Mouse (Mus musculus) kidney, postnatal 0 days (tissue): ENCODE measurements at regions not wholly inside any gene's neighbourhood (a gene's known extent, or its start where the extent isn't known, plus 50 kb on each side); places are given as distances from the start of the nearest gene placed in this dataset.

ENCODE experiments used
- ATAC-seq: fragments of 200-750 bp; cut with Nextera tagmentation; replicated peaks from 2 replicates; pipeline ENCODE4 v1.8.0; 2017; ENCODE audit warnings: low read depth, moderate number of reproducible peaks, moderate TSS enrichment, moderate library complexity; ENCODE audit not compliant: low FRiP score
- DNase-seq: peaks from one replicate; pipeline ENCODE4 v3.0.0-alpha.2; 2016; ENCODE audit warnings: low spot score
- H3K27ac ChIP-seq: fragments of 300-500 bp; sonication (generic); 2 replicates; pipeline ENCODE4 v1.5.1; 2014; ENCODE audit warnings: mild to moderate bottlenecking
- H3K27me3 ChIP-seq: fragments of 300-500 bp; sonication (generic); 2 replicates; pipeline ENCODE4 v1.6.1; 2014; ENCODE audit warnings: low read length, mixed read lengths; ENCODE audit not compliant: insufficient read depth
- H3K36me3 ChIP-seq: fragments of 300-500 bp; sonication (generic); 2 replicates; pipeline ENCODE4 v1.6.1; 2014; ENCODE audit warnings: low read length, mixed read lengths; ENCODE audit not compliant: insufficient read depth
- H3K4me1 ChIP-seq: fragments of 300-500 bp; sonication (generic); replicated peaks from 2 replicates; pipeline ENCODE4 v1.6.1; 2014; ENCODE audit warnings: antibody characterized with exemption, low read length, mixed read lengths; ENCODE audit not compliant: insufficient read depth
- H3K4me2 ChIP-seq: fragments of 300-500 bp; sonication (generic); 2 replicates; pipeline ENCODE4 v1.6.1; 2014; ENCODE audit warnings: mild to moderate bottlenecking, low read length, moderate library complexity, mixed read lengths
- H3K4me3 ChIP-seq: fragments of 300-500 bp; sonication (generic); replicated peaks from 2 replicates; pipeline ENCODE4 v1.5.1; 2014; ENCODE audit warnings: low read depth, low read length
- H3K9ac ChIP-seq: fragments of 300-500 bp; sonication (generic); 2 replicates; pipeline ENCODE4 v1.6.1; 2014; ENCODE audit warnings: low read depth, low read length
- H3K9me3 ChIP-seq: fragments of 300-500 bp; sonication (generic); replicated peaks from 2 replicates; pipeline ENCODE4 v1.6.1; 2016; ENCODE audit warnings: low read length, inconsistent platforms, mixed read lengths
- CTCF ChIP-seq: IDR thresholded peaks from 2 replicates; pipeline ENCODE4 v1.5.1; 2016; ENCODE audit warnings: antibody characterized with exemption, low read depth, mild to moderate bottlenecking, moderate library complexity
- WGBS: fragments of 180-500 bp; shearing (Covaris S2); extraction: QIAGEN DNeasy Blood & Tissue Kit; methylation state at CpG from one replicate; pipeline ENCODE4 v1.1.7; 2014; 5-methylcytosine and 5-hydroxymethylcytosine counted together

DNA sequence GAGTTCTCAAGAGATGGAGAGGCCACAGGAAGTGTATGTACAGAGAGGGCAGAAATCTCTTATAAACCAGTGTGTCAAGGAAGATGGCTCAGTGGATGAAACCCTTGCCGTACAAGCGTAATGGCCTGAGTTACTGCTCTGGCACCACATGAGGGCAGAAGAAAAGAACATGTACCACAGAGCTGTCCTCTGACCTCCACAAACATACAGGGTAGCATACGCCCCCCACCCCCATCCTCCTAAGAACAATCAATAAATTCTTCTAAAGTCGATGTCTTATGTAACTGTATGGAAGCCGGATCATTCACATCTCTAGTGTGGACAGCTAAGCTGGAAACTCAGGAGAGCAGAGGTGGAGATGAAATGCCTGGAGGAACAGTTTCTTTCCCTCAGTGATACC lies 227.9 kb upstream of the Gpc5 start:
- whole genome bisulfite sequencing, result 95% methylated on average over 5 of the region's 5 CpGs
- ATAC-seq, result no peak
- no peak for DNase-seq

DNA sequence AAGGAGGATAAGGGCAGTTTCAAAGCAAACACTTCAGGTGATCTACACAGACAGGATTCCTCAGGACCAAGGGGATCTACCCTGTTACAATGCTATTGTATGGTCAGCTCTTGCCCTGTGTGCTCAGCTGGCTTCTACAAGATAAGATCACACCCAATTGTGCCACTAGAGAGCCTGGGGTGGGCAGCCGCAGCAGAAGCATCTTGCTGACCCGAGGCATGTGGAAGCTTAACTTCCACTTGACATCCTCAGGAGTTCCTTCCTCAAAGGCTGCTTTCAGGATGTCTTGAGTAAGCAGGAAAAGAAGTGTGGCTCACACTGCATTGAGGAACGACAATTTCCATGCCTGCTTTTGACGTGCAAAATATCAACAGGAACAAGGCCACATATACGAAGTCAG lies 222.8 kb upstream of the Gpc5 start:
- Histone ChIP-seq H3K9me3 (no peaks in the 10 kb centered on the region), H3K27me3 (no peaks in the 10 kb centered on the region), H3K36me3 (no peaks in the 10 kb centered on the region), H3K4me1 (no peaks in the 10 kb centered on the region), H3K27ac (no peak overlapping the region), H3K9ac (no peak overlapping the region), H3K4me3 (no peak overlapping the region), H3K4me2 (no peak overlapping the region)
- 42% methylated on average over 5 of the region's 5 CpGs for WGBS
- ATAC-seq, result no peak
- DNase-seq, result no peak
- no peak for TF ChIP-seq CTCF

More for the DNA sequence above, 227.9 kb upstream of the Gpc5 start:
- Histone ChIP-seq H3K36me3 (no peaks in the 10 kb centered on the region), H3K9me3 (no peaks in the 10 kb centered on the region), H3K4me1 (no peaks in the 10 kb centered on the region), H3K4me2 (no peak overlapping the region), H3K4me3 (no peak overlapping the region), H3K9ac (no peak overlapping the region), H3K27ac (no peak overlapping the region), H3K27me3 (no peaks in the 10 kb centered on the region)
- no peak for TF ChIP-seq CTCF

DNA sequence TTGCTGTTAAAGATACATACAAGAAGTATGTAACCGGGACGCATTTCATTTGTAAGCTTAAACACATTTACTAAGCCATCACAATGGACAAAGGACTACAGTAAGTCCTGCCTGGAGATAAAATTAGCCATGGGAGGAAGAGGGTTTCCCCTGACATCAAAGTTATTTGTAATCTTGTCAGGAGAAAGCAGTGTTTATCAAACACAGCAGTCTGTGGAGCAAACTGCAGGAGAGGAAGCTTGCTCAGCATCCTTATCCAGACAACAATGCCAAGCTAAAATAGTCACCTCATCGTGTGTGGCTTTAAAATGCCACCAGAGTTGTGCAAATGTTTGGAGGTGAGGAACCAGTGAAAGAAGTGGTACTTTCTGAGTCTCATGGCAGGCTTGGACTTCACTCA lies 216.9 kb upstream of the Gpc5 start:
- H3K4me2 ChIP-seq, result no peak overlapping the region
- WGBS, result 57% methylated on average over 3 of the region's 3 CpGs
- DNase-seq (no peak), ATAC-seq (no peak)
- H3K36me3 ChIP-seq, result no peaks in the 10 kb centered on the region
- H3K4me1 ChIP-seq, result peaks cover 5% of the 10 kb centered on the region; the same call in 1 of the 2 replicates
- no peak overlapping the region for H3K27ac ChIP-seq
- H3K9me3 ChIP-seq, result no peaks in the 10 kb centered on the region
- no peak overlapping the region for H3K9ac ChIP-seq
- TF ChIP-seq CTCF, result no peak
- no peaks in the 10 kb centered on the region for H3K27me3 ChIP-seq
- no peak overlapping the region for H3K4me3 ChIP-seq

DNA sequence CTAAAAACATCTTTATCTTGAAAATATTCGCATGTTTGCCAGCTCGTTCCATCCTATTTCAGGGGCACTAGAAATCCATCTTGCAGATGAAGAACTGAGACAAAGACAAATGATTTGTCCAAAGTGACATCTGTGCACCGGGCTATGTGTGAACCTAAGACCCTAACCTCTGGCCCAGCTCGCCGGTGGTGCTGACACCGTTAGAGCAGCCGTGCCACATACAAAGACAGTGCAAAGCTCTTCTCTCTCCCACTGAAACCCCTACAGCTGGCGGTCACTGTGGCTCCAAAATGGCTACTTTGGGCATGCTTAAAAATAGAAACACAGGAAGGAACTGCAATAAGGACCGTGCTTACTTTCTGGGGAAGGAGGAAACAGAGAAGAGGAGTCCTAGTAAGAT lies 215.6 kb upstream of the Gpc5 start:
- H3K9me3 ChIP-seq, result no peaks in the 10 kb centered on the region
- H3K4me1 ChIP-seq, result peaks cover 5% of the 10 kb centered on the region; the same call in 1 of the 2 replicates
- no peak overlapping the region for H3K4me3 ChIP-seq
- H3K9ac ChIP-seq, result no peak overlapping the region
- H3K36me3 ChIP-seq, result no peaks in the 10 kb centered on the region
- WGBS, result 49% methylated on average over 9 of the region's 9 CpGs
- no peak for ATAC-seq
- TF ChIP-seq CTCF, result no peak
- DNase-seq, result no peak
- H3K4me2 ChIP-seq, result no peak overlapping the region
- no peak overlapping the region for H3K27ac ChIP-seq
- no peaks in the 10 kb centered on the region for H3K27me3 ChIP-seq

DNA sequence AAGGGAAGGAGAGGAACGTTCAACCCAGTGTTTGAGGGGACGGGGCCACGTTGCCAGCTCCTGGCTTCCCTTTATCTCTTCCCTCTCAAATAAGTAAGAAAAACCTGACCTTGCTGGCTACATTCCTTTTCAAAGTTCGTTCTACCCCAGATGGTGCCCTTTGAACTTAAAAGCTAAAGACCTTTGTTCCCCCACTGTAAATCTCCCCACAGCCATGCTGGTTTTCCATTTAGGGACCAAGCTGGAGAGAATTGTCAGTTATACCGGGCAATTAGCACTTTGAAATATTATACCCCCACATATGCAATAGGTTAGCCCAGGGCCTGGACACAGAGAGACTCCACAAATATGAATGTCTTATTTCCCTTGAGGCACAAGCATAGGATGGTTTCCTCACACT lies 214.5 kb upstream of the Gpc5 start:
- peaks cover 5% of the 10 kb centered on the region; the same call in 1 of the 2 replicates for H3K4me1 ChIP-seq
- no peaks in the 10 kb centered on the region for H3K9me3 ChIP-seq
- no peak for TF ChIP-seq CTCF
- H3K4me2 ChIP-seq, result no peak overlapping the region
- no peak overlapping the region for H3K27ac ChIP-seq
- H3K4me3 ChIP-seq, result no peak overlapping the region
- H3K27me3 ChIP-seq, result no peaks in the 10 kb centered on the region
- H3K36me3 ChIP-seq, result no peaks in the 10 kb centered on the region
- WGBS, result 24% methylated on average over 5 of the region's 5 CpGs
- no peak overlapping the region for H3K9ac ChIP-seq
- DNase-seq (no peak), ATAC-seq (no peak)

DNA sequence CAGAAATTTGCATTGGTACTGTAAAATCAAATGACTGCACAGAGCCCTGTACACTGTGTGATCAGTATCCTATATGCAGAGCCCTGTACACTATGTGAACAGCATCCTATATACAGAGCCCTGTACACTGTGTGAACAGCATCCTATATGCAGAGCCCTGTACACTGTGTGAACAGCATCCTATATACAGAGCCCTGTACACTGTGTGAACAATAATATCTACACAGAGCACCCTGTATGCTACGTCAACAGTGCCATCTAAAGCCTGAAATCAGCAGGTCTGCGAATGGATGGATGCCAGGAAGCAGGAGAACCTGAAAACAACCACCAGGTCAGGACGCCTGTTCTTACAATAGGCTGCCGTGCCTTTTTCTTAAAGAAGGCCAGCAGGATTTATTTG lies 211.7 kb upstream of the Gpc5 start:
- WGBS, result 61% methylated on average over 4 of the region's 4 CpGs
- no peaks in the 10 kb centered on the region for H3K27me3 ChIP-seq
- H3K27ac ChIP-seq, result no peak overlapping the region
- H3K36me3 ChIP-seq, result no peaks in the 10 kb centered on the region
- no peak for DNase-seq
- no peak for ATAC-seq
- no peaks in the 10 kb centered on the region for H3K9me3 ChIP-seq
- TF ChIP-seq CTCF, result no peak; the same call in 1 of the 2 replicates
- H3K4me1 ChIP-seq, result peaks cover 5% of the 10 kb centered on the region; the same call in 1 of the 2 replicates
- H3K4me3 ChIP-seq, result no peak overlapping the region
- H3K4me2 ChIP-seq, result no peak overlapping the region
- no peak overlapping the region for H3K9ac ChIP-seq

DNA sequence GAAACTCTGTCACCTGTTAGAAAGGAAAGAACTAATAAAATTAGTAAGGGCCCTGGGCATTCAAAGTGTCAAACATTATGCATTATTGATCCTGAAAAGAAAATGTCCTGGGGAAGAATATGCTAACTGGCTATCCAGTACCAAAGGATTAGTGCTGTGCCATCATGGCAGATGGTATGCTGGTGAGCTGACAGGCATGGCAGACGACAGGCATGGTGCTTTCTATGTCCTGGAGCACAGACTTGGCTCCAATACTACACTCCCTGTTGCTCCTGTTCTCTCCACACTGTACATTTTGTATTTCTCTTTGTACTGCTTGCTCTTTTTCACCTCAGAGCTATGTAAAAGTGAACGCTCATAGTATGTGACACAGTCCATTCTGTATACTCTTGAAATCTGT lies 187.9 kb upstream of the Gpc5 start:
- DNase-seq, result no peak
- no peaks in the 10 kb centered on the region for H3K4me1 ChIP-seq
- no peak overlapping the region for H3K9ac ChIP-seq
- no peaks in the 10 kb centered on the region for H3K36me3 ChIP-seq
- H3K27me3 ChIP-seq, result no peaks in the 10 kb centered on the region
- 87% methylated on average over 2 of the region's 2 CpGs for WGBS
- H3K27ac ChIP-seq, result no peak overlapping the region
- no peak for ATAC-seq
- no peak overlapping the region for H3K4me3 ChIP-seq
- TF ChIP-seq CTCF, result no peak
- no peaks in the 10 kb centered on the region for H3K9me3 ChIP-seq
- no peak overlapping the region for H3K4me2 ChIP-seq
